Mouse (Mus musculus) ES-Bruce4 (cell line): ENCODE results near the gene Atp5b. TPM values are rescaled to one million over a fixed set of nuclear protein-coding genes. Genes with fewer than 3 reads are reported as not detected.
"Not testable (repeated sequence)": the region's sequence is repeated elsewhere in the genome, so short reads cannot be mapped to it uniquely, and the experiment has no call there.

Experiments used
- H3K27ac ChIP-seq: 2 replicates; pipeline ENCODE4 v1.5.1; 2012; ENCODE audit warnings: low read length, inconsistent platforms; ENCODE audit not compliant: insufficient read depth
- H3K27me3 ChIP-seq: 2 replicates; pipeline ENCODE4 v1.6.1; 2012; ENCODE audit warnings: mild to moderate bottlenecking, low read length, inconsistent platforms; ENCODE audit not compliant: control insufficient read depth, poor library complexity, insufficient read depth, severe bottlenecking
- H3K36me3 ChIP-seq: 2 replicates; pipeline ENCODE4 v1.6.1; 2012; ENCODE audit warnings: inconsistent platforms, mild to moderate bottlenecking, low read length, moderate library complexity; ENCODE audit not compliant: control insufficient read depth, poor library complexity, insufficient read depth, severe bottlenecking
- H3K4me1 ChIP-seq: one replicate; pipeline ENCODE4 v1.8.1; 2011; ENCODE audit warnings: low read length; ENCODE audit not compliant: control insufficient read depth, insufficient read depth
- H3K4me3 ChIP-seq: 2 replicates; pipeline ENCODE4 v1.5.1; 2011; ENCODE audit warnings: low read depth, mild to moderate bottlenecking, low read length
- H3K9ac ChIP-seq: 2 replicates; pipeline ENCODE4 v1.6.1; 2012; ENCODE audit warnings: low read depth, mild to moderate bottlenecking, inconsistent platforms; ENCODE audit not compliant: poor library complexity, severe bottlenecking
- H3K9me3 ChIP-seq: replicated peaks from 2 replicates; pipeline ENCODE4 v1.6.1; 2012; ENCODE audit warnings: mild to moderate bottlenecking, low read length, inconsistent platforms; ENCODE audit not compliant: control insufficient read depth, poor library complexity, insufficient read depth, severe bottlenecking
- CTCF ChIP-seq: IDR thresholded peaks from one replicate; pipeline ENCODE4 v1.8.1; 2011; ENCODE audit warnings: low read depth, low read length
- EP300 ChIP-seq: IDR thresholded peaks from 2 replicates; pipeline ENCODE4 v1.6.1; 2011; ENCODE audit warnings: low read depth, low read length; ENCODE audit not compliant: insufficient read depth
- POLR2A ChIP-seq: IDR thresholded peaks from one replicate; pipeline ENCODE4 v1.8.1; 2011; ENCODE audit warnings: low read length; ENCODE audit not compliant: insufficient read depth
- polyA plus RNA-seq: library from polyadenylated mRNA; stranded (reverse); fragments of >200 nt; gene quantifications from 2 replicates; pipeline ENCODE4 v1.2.4, GENCODE M21; 2011; ENCODE audit warnings: low read depth; ENCODE audit not compliant: missing spikeins, insufficient read depth, insufficient read length

Gene Atp5b
- polyA plus RNA-seq, 1 experiment, result 1,323 TPM

- peaks cover 34% of the 10 kb centered on the region for H3K36me3 ChIP-seq
- H3K27me3 ChIP-seq, result no peaks in the 10 kb centered on the region
- no peak overlapping the region for H3K4me3 ChIP-seq
- no peak overlapping the region for H3K9ac ChIP-seq
- H3K9me3 ChIP-seq, result no peaks in the 10 kb centered on the region
- no peaks in the 10 kb centered on the region for H3K4me1 ChIP-seq
- H3K27ac ChIP-seq, result no peak overlapping the region
- TF ChIP-seq EP300 (no peak), POLR2A (no peak), CTCF (no peak)
Observed at GRCm38 (mm10) chr10:128051589-128051988, 31.5 kb upstream of the Atp5b start.

GRCm38 (mm10) chr10:128052136-128052535 is 30.9 kb upstream of the Atp5b start:
- H3K9ac ChIP-seq, H3K27ac ChIP-seq, H3K4me3 ChIP-seq, H3K9me3 ChIP-seq, H3K27me3 ChIP-seq, H3K4me1 ChIP-seq: not testable (repeated sequence)
- H3K36me3 ChIP-seq, result peaks cover 28% of the 10 kb centered on the region

- Histone ChIP-seq H3K4me3 (no peak overlapping the region), H3K27ac (no peak overlapping the region), H3K4me1 (no peaks in the 10 kb centered on the region), H3K27me3 (no peaks in the 10 kb centered on the region), H3K9me3 (no peaks in the 10 kb centered on the region), H3K9ac (no peak overlapping the region), H3K36me3 (peaks cover 21% of the 10 kb centered on the region)
- no peak for TF ChIP-seq POLR2A
- TF ChIP-seq CTCF, result no peak
- TF ChIP-seq EP300, result no peak
Observed at GRCm38 (mm10) chr10:128053001-128053400, 30.1 kb upstream of the Atp5b start.

DNA sequence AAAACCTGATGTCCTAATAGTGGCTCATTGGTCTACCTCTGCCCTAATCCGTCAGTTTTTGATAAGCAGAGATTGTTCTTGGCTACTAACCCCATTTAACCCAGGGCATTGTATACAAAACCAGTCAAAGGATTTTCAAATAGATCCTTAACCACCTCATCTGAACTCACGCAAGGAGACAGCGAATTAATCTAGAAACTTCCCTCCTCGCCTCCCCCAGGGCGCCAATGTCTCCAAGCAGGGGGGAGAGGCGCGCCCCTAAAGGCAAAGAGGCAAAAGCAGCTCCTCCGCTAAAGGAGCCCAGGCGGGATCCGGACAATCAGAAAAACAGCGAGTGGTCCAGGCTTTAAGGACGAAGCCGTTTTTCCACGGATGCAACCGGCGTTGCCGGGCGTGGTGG is 24.9 kb upstream of the Atp5b start:
- Histone ChIP-seq H3K9me3 (no peaks in the 10 kb centered on the region), H3K4me1 (no peaks in the 10 kb centered on the region), H3K27ac (peak overlapping the region; percentile 84), H3K27me3 (no peaks in the 10 kb centered on the region), H3K36me3 (peaks cover 17% of the 10 kb centered on the region), H3K4me3 (peak overlapping the region; percentile 75), H3K9ac (peak overlapping the region; percentile 89)
- no peak for TF ChIP-seq CTCF
- TF ChIP-seq POLR2A, result no peak
- no peak for TF ChIP-seq EP300

DNA sequence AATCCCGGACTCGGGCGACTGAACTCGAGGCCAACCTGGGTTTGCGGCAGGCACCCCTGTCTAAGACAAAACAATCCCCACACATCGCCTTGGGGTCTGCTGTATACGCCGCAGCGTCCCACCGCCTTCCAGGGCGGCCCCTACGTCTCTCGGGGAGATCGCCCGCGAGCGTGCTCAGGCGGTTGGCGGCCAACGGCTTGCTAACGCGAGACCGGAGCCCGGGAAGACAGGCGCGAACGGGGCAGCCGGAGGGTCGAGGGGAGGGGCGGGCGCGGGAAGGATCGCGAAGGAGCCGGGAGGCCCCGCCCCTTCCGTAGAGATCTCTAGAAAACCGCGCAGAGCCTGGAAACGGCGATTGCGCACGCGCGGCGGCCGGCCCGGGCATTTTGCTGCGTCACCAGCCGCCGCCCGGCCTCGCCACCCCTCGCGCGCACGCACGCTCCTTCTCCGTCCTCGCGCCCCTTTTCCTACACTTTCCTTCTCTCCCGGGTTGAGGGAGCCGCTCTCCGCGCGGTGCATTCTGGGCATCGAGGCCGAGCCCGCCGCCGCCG is 24.4 kb upstream of the Atp5b start, which contains the start of gene Ptges3:
TSS of gene Ptges3 (plus strand) at position 354 of the 551 bp plus-strand sequence.
- TF ChIP-seq EP300, result 0 out of 2 replicates have a peak, but pooled peaks have one; percentile 28
- TF ChIP-seq CTCF, result no peak
- TF ChIP-seq POLR2A, result peak; percentile 37
- Histone ChIP-seq H3K4me3 (peak within 1 kb of the TSS; percentile 85), H3K9me3 (no peaks in the 10 kb centered on the region), H3K36me3 (peaks cover 20% of the 10 kb centered on the region), H3K27ac (peak within 1 kb of the TSS; percentile 84), H3K4me1 (no peaks in the 10 kb centered on the region), H3K27me3 (no peaks in the 10 kb centered on the region), H3K9ac (peak within 1 kb of the TSS; percentile 89)

DNA sequence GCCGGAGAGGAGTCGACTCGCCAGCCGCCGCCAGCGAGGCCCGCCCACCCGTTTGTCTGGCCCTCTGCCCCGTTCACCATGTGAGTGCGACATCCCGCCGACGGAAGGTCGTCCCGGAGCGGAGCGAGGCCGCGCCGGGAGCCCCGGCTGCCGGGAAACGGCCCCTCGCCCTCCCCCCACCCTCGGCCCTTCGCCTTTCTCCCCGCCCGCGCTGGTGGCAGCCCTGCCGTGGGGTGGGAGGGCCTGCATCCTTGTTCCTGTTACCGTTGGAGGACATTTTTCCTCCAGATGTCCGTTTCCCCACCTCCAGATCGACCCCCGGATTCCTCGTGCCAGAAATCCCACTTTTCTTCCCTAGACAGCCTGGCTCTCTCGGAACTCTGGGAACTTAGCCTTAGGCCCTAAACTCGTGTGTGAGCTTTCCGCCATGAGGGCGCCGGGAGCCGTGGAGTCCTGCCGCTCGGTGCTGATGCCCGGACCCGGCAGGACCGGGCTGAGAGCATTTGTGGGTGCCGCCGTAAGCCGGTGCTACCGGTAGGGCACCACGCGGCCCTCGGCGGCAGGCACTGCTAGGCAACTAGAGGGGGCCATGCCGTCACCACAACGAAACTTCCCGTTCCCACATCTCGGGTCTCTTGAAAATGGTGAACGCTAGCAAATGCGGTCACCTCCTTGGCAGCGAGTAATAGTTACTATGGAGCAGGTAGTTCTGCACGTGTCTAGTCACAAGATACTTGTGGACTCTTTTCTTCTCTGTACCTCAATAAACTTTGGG is 23.7 kb upstream of the Atp5b start:
- Histone ChIP-seq H3K9ac (peak overlapping the region; percentile 89), H3K27ac (peak overlapping the region; percentile 83), H3K4me3 (peak overlapping the region; percentile 85), H3K27me3 (no peaks in the 10 kb centered on the region), H3K4me1 (no peaks in the 10 kb centered on the region), H3K36me3 (peaks cover 25% of the 10 kb centered on the region), H3K9me3 (no peaks in the 10 kb centered on the region)
- no peak for TF ChIP-seq EP300
- TF ChIP-seq POLR2A, result no peak
- TF ChIP-seq CTCF, result no peak
